Mouse (Mus musculus) stomach, postnatal 0 days (tissue): ENCODE measurements around the gene Nrsn2.

ENCODE experiments used
- CTCF ChIP-seq: IDR thresholded peaks from 2 replicates; pipeline ENCODE4 v1.5.1; 2016; ENCODE audit warnings: antibody characterized with exemption, low read depth, mild to moderate bottlenecking, moderate library complexity
- EP300 ChIP-seq: optimal IDR thresholded peaks from 2 replicates; pipeline ENCODE3; 2016; ENCODE audit warnings: antibody characterized with exemption

- TF ChIP-seq CTCF (peak; percentile 91), EP300 (no peak)
Measured at GRCm38 (mm10) chr2:152392786-152393185, 16.3 kb upstream of the Nrsn2 start.
